Mouse (Mus musculus): ENCODE data around the gene Bmx.
A peak's percentile ranks its signal among the peaks of the same experiment; 100 is the strongest.

Gene Bmx

DNA sequence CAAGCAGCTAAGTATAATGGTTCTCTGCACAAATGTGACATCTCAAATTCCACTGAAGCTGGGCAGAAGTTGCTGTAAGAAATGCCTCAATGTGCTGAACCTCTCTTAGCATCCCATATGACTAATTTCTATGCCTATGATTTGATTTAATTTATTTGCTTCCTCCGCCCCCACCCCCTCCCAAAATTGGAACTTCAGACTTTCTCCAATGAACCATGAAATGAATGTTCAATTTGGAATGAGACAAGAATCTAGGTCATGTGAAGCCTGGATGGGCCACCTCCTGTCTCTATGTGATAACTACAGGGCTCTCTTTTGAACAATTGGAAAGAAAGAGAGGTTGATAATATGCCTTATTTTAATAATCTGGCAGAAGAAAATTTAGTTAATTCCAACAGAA lies 82.7 kb downstream of the Bmx start:
- DNase-seq (ENCODE audit: low read depth), result no peak

DNA sequence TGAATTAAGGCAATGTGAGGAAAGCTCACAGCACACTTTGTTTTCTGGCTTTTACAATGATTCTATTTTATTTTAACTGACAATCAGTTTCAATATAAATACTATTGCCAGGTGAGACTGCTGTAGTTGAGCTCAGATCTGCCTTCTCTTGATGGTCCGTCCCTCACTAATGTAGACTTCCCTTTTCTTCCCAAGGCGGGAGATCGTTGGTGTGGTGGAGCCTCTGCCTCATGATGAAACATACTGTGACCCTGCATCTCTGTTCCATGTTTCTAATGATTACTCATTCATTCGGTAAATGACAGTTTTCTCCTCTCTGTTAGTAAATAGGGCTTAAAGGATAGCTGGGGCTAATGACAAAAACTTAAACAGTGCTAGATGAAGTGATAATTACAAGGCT lies 84.1 kb downstream of the Bmx start:
- DNase-seq (ENCODE audit: low read depth), result no peak

DNA sequence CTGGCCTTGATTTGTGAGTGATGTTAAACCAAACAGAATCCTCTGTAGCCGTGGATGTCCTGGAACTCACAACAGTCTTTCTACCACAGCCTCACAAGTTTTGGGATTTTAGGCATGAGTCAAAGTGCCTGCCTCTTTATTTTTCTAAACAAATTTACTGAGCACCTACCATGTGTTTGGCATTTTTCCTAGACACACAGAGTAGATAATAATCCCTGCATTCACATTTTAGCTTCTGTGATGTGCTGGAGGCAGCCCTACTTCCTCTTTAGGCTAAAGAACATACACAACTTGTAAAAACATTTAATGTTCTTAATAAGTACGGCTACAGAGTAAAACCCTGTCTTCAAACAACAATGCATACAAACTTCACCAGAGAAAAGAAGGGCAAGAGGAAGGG lies 87.0 kb downstream of the Bmx start:
- no peak for DNase-seq (ENCODE audit: low read depth)

DNA sequence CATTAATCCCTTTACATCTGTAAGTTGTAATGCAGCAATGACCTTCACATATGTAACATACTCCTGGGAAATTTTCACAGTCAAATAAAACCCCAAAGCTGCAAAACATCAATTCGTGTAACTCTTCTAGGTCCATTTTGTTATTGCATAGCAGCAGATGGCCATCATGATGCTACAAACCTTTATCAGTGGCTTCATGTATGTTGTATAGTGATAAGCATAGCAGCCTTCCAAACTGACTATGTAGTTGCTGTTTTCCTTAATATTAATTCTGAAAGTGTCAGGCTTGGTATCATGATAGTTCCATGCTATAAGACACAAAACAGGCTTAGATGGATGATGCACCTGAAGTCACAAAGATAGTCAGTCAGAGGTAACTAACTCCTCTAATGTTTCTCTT lies 93.3 kb downstream of the Bmx start:
- DNase-seq (ENCODE audit: low read depth), result no peak

DNA sequence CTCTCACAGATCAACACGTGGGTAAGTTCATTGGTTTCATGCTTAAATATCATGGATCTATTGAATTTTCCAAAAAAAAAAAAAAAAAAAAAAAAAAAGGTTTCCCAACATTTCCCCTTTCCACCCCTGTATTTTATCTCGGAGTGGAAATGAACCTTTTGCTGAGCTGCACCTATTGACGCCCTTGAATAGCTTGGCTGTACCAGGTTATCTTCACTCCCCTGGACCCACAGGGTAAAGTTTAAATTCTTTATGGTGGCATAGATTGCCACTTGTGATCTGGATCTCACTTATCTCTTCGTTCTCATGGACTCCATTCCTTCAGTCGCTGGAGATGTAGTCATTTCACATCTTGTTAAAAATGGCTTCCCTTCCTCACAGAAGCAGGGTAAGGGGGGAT lies 103.4 kb downstream of the Bmx start:
- no peak for DNase-seq (ENCODE audit: low read depth)

DNA sequence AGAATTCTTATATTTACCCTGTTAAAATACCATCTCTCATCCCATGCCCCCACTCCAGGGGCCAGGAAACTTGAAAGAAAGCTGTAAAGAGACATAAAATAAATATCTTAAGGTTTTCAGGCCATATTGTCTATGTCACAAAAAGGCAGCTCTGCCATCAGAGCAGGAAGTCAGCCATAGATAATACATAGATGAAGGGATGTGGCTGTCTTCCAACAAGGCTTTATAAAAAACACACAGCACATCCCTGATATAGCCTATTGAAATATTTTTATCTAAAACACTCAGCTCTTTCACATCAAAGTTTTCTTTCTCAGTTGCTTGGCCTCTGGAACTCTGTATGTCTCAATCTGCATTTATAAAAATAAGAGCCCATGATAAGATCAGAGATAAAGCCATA lies 104.4 kb downstream of the Bmx start:
- no peak for DNase-seq (ENCODE audit: low read depth)

DNA sequence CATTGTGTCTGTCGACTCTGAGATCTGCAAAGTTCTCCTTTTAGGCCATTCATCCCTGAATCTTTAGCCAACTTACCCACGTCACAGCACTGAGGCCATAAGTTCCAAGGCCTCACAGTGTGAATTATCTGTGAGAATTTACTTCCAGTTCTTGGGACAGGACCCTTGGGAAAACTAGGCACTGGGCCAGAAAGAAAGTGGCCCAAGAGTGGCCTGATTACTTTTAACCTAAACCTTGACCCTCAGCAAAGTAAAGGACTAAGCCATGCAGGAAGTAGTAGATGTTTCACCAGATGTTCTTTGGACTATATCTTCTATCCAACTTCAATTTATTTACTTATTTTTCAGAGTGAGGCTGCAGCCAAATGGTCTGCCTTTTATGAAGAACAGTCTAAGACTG lies 105.3 kb downstream of the Bmx start:
- no peak for DNase-seq (ENCODE audit: low read depth)

DNA sequence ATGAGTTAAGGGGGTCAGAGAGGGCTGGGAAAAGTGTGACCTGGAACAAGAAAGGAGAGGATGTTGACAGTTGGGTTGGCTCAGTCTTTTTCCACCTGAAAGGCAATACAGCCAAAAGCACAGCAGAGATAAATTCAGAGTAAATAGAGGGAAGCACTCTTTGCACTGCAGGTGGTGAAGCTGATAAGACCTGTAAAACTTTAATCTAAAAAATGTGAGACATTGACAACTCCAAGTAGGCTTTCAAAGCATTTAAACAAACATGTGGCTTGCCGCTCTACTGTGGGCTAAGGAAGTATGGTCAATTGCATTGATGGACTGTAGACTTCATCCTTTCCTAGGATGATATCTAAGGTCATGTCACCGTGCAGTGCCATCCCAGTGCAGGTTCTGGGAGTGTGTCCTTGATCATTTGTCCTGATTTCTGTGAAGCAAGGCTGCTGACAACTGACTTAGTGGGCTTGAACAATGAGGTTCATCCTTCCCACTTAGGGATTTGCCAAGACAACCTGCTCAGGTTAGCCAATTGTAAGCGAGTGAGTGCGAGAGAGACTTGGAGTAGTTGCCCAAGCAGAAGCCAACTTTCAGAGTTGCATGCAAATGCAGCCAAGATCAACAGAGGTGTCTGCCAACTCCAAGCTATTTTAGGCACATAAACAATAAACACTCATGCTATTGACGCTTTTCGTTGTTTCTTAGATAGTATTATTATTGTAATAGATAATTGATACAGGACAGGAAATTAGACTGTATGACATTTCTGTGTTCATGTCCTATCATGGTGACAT lies 112.3 kb downstream of the Bmx start:
- peak; percentile 28 for DNase-seq (ENCODE audit: low read depth)

All from NIH3T3 (cell line).